Mouse (Mus musculus) stomach, embryonic 16.5 days (tissue): ENCODE data around the gene A830018L16Rik. TPM values are rescaled to one million over a fixed set of nuclear protein-coding genes. Genes with fewer than 3 reads are reported as not detected.

Experiments
- ATAC-seq: fragments of 200-750 bp; cut with Nextera tagmentation; 2 replicates; pipeline ENCODE4 v1.8.0; 2017; ENCODE audit warnings: moderate number of reproducible peaks, moderate TSS enrichment; ENCODE audit not compliant: insufficient read depth, low FRiP score
- H3K27ac ChIP-seq: fragments of 300-500 bp; sonication (generic); 2 replicates; pipeline ENCODE4 v1.5.1; 2014; ENCODE audit warnings: low read length
- H3K27me3 ChIP-seq: fragments of 300-500 bp; sonication (generic); 2 replicates; pipeline ENCODE4 v1.6.1; 2014; ENCODE audit warnings: low read length, control low read depth, mixed read lengths; ENCODE audit not compliant: control insufficient read depth, insufficient read depth
- H3K36me3 ChIP-seq: fragments of 300-500 bp; sonication (generic); 2 replicates; pipeline ENCODE4 v1.6.1; 2014; ENCODE audit warnings: low read length; ENCODE audit not compliant: control insufficient read depth, insufficient read depth
- H3K4me1 ChIP-seq: fragments of 300-500 bp; sonication (generic); 2 replicates; pipeline ENCODE4 v1.6.1; 2014; ENCODE audit warnings: low read length, control low read depth, mixed read lengths; ENCODE audit not compliant: control insufficient read depth, insufficient read depth
- H3K4me2 ChIP-seq: fragments of 300-500 bp; sonication (generic); 2 replicates; pipeline ENCODE4 v1.6.1; 2014; ENCODE audit warnings: low read depth, low read length, mixed read lengths
- H3K4me3 ChIP-seq: fragments of 300-500 bp; sonication (generic); replicated peaks from 2 replicates; pipeline ENCODE4 v1.5.1; 2014; ENCODE audit warnings: mild to moderate bottlenecking, low read length
- H3K9ac ChIP-seq: fragments of 300-500 bp; sonication (generic); 2 replicates; pipeline ENCODE4 v1.6.1; 2014; ENCODE audit warnings: low read length
- H3K9me3 ChIP-seq: fragments of 300-500 bp; sonication (generic); replicated peaks from 2 replicates; pipeline ENCODE4 v1.6.1; 2016; ENCODE audit warnings: low read length, control low read depth; ENCODE audit not compliant: control insufficient read depth
- WGBS: fragments of 180-500 bp; shearing (Covaris S2); extraction: QIAGEN DNeasy Blood & Tissue Kit; methylation state at CpG from one replicate; pipeline ENCODE4 v1.1.7; 2014; 5-methylcytosine and 5-hydroxymethylcytosine counted together
- polyA plus RNA-seq: library from polyadenylated mRNA; unstranded; fragments of >200 nt; fragmentation: Nextera tagmentation; extraction: Ambion mirVana; gene quantifications from 2 replicates; pipeline ENCODE4 v1.2.1, GENCODE M21; 2015

Gene A830018L16Rik
- polyA plus RNA-seq: 12.1 and 12.9 TPM in 2 replicates

DNA sequence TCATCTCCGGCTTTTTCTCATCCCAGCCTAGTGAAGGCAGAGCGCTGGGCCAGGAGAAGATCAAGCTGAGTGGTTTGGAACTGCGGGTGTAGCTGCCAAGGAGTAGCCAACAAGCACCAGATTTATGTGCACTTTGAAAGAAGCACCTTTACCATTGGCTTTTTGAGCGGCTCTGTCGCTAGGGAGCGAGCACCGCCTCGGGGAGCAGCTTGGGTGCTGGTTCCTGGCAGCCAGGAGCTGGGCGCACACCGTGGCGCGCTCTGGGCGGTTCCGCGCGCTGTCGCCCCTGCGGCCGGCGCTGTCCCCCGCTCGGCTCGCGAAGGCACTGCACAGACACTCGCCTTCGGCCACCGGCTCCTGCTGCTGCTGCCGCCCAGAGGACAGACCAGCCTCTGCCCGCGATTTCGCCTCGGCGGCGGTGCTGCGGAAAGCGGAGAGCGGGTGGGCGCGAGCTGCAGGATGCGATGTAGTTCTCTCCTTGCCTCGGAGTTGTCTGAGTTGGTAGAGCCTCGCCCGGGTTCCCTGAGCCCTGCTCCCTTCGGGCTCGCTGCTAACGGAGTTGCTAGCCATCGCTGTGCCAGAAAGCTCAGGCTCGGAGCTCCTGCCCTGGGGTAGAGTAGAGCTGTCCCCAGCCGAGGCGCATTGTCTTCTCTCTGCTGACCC is at the start of gene A830018L16Rik:
Gene A830018L16Rik (plus strand): TSS at position 212 of the 663 bp plus-strand sequence.
- no peaks in the 10 kb centered on the region for H3K4me1 ChIP-seq
- no peaks in the 10 kb centered on the region for H3K36me3 ChIP-seq
- peak within 1 kb of the TSS; percentile 81 for H3K4me2 ChIP-seq
- whole genome bisulfite sequencing: under 1% methylated on average over 49 of the region's 50 CpGs
- H3K27ac ChIP-seq: peak within 1 kb of the TSS; percentile 38; the same call in 1 of the 2 replicates
- H3K27me3 ChIP-seq: no peaks in the 10 kb centered on the region
- H3K4me3 ChIP-seq: peak within 1 kb of the TSS; percentile 56
- H3K9me3 ChIP-seq: no peaks in the 10 kb centered on the region
- peak; percentile 93 for ATAC-seq
- H3K9ac ChIP-seq: peak within 1 kb of the TSS; percentile 70

DNA sequence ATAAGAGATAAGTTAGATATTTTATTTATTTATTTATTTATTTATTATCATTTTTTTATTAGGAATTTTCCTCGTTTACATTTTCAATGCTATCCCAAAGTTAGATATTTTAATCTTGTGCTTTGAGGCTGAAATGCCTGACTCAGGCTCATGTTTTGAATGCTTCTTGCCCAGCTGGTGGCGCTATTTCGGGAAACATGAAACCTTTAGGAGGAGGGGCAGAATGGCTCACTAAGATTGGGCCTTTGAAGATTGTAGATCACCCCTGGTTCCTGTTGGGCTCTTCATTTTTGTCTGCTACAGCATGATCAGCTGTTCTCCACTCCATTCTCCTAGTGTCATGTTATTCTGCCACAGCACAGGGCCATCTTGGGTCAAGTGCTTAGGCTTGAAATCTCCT is 28.1 kb upstream of the A830018L16Rik start:
- ATAC-seq: no peak
- 61% methylated on average over 3 of the region's 3 CpGs for WGBS
- no peaks in the 10 kb centered on the region for H3K27me3 ChIP-seq

GRCm38 (mm10) chr1:11395408-11395807 is 18.5 kb upstream of the A830018L16Rik start:
- no peaks in the 10 kb centered on the region for H3K9me3 ChIP-seq
- H3K27ac ChIP-seq: no peak overlapping the region
- H3K4me3 ChIP-seq: no peak overlapping the region
- ATAC-seq: no peak
- H3K27me3 ChIP-seq: no peaks in the 10 kb centered on the region
- no peaks in the 10 kb centered on the region for H3K4me1 ChIP-seq
- H3K36me3 ChIP-seq: no peaks in the 10 kb centered on the region
- H3K9ac ChIP-seq: no peak overlapping the region
- WGBS: 56% methylated on average over 4 of the region's 4 CpGs
- no peak overlapping the region for H3K4me2 ChIP-seq

More for the DNA sequence above, 28.1 kb upstream of the A830018L16Rik start:
- Histone ChIP-seq H3K9ac (no peak overlapping the region), H3K4me2 (no peak overlapping the region), H3K4me1 (no peaks in the 10 kb centered on the region), H3K9me3 (no peaks in the 10 kb centered on the region), H3K36me3 (no peaks in the 10 kb centered on the region), H3K4me3 (no peak overlapping the region), H3K27ac (no peak overlapping the region)

- 87% methylated on average over 2 of the region's 2 CpGs for WGBS
- H3K27me3 ChIP-seq: no peaks in the 10 kb centered on the region
Observed at GRCm38 (mm10) chr1:11395996-11396736, 17.7 kb upstream of the A830018L16Rik start.

DNA sequence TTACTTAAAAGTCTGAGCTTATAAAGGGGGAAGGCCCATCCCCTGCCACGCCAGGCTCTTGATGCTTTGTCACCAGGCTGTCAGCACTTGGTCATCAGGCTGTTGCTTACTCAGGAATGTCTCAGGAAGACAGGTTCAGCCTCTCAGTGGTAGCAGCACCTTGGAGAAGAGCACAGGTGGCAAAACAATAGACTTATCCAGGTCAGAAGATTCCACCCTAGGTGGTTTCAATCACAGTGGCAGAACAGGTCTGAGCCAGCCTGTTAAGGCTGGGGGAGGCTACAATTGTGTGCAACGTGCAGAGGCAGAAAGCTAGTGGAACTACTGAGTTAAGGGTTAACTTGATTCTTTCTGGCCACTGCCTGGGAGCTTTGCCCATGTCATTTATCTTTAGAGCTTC is 12.7 kb upstream of the A830018L16Rik start:
- WGBS: 27% methylated on average over 2 of the region's 2 CpGs
- no peak overlapping the region for H3K27ac ChIP-seq
- no peaks in the 10 kb centered on the region for H3K4me1 ChIP-seq
- H3K9me3 ChIP-seq: no peaks in the 10 kb centered on the region
- no peaks in the 10 kb centered on the region for H3K36me3 ChIP-seq
- no peak overlapping the region for H3K9ac ChIP-seq
- H3K4me2 ChIP-seq: no peak overlapping the region
- no peaks in the 10 kb centered on the region for H3K27me3 ChIP-seq
- ATAC-seq: no peak
- no peak overlapping the region for H3K4me3 ChIP-seq

More at GRCm38 (mm10) chr1:11395996-11396736, 17.7 kb upstream of the A830018L16Rik start:
- Histone ChIP-seq H3K27ac (no peak overlapping the region), H3K36me3 (no peaks in the 10 kb centered on the region), H3K4me2 (no peak overlapping the region), H3K4me1 (no peaks in the 10 kb centered on the region), H3K9me3 (no peaks in the 10 kb centered on the region), H3K9ac (no peak overlapping the region), H3K4me3 (no peak overlapping the region)
- ATAC-seq: no peak

- Histone ChIP-seq H3K4me3 (no peak overlapping the region), H3K36me3 (no peaks in the 10 kb centered on the region), H3K9me3 (no peaks in the 10 kb centered on the region), H3K9ac (no peak overlapping the region), H3K27me3 (no peaks in the 10 kb centered on the region), H3K4me2 (no peak overlapping the region), H3K27ac (no peak overlapping the region), H3K4me1 (no peaks in the 10 kb centered on the region)
- no peak for ATAC-seq
Observed at GRCm38 (mm10) chr1:11405527-11405926, 8.4 kb upstream of the A830018L16Rik start.

- WGBS: 84% methylated on average over 3 of the region's 3 CpGs
- no peak for ATAC-seq
- no peak overlapping the region for H3K9ac ChIP-seq
- no peak overlapping the region for H3K4me3 ChIP-seq
- no peaks in the 10 kb centered on the region for H3K4me1 ChIP-seq
- no peak overlapping the region for H3K27ac ChIP-seq
- H3K4me2 ChIP-seq: no peak overlapping the region
- no peaks in the 10 kb centered on the region for H3K27me3 ChIP-seq
- H3K9me3 ChIP-seq: no peaks in the 10 kb centered on the region
- H3K36me3 ChIP-seq: no peaks in the 10 kb centered on the region
Observed at GRCm38 (mm10) chr1:11406026-11406425, 7.9 kb upstream of the A830018L16Rik start.

GRCm38 (mm10) chr1:11414560-11414959 is 655 bp downstream of the A830018L16Rik start:
- Histone ChIP-seq H3K27ac (no peak overlapping the region; the same call in 1 of the 2 replicates), H3K36me3 (no peaks in the 10 kb centered on the region), H3K9me3 (no peaks in the 10 kb centered on the region), H3K4me2 (peak overlapping the region; percentile 81), H3K9ac (peak overlapping the region; percentile 70), H3K4me1 (no peaks in the 10 kb centered on the region), H3K27me3 (no peaks in the 10 kb centered on the region), H3K4me3 (peak overlapping the region; percentile 56)
- no peak for ATAC-seq
- 1% methylated on average over 9 of the region's 9 CpGs for WGBS

GRCm38 (mm10) chr1:11427310-11427709 is 13.4 kb downstream of the A830018L16Rik start:
- H3K27ac ChIP-seq: no peak overlapping the region
- H3K36me3 ChIP-seq: no peaks in the 10 kb centered on the region
- WGBS: 84% methylated on average over 1 of the region's 1 CpGs
- no peak overlapping the region for H3K4me3 ChIP-seq
- H3K9me3 ChIP-seq: no peaks in the 10 kb centered on the region
- ATAC-seq: no peak
- no peaks in the 10 kb centered on the region for H3K27me3 ChIP-seq
- H3K9ac ChIP-seq: no peak overlapping the region
- H3K4me1 ChIP-seq: no peaks in the 10 kb centered on the region
- H3K4me2 ChIP-seq: no peak overlapping the region
